Mouse (Mus musculus): Measurements from ENCODE around the gene Uhmk1. TPM values are rescaled to one million over a fixed set of nuclear protein-coding genes. Genes with fewer than 3 reads are reported as not detected.
A peak's percentile ranks its signal among the peaks of the same experiment; 100 is the strongest.

The Uhmk1 gene
- total and polyA plus RNA-seq, 2 experiments from 2014 or later = 2.6 to 10.4 TPM

- Histone ChIP-seq H3K4me2 (ENCODE audit: low read depth, low read length) (no peak overlapping the region), H3K27me3 (ENCODE audit: control insufficient read depth, insufficient read depth, low read length) (no peaks in the 10 kb centered on the region), H3K9me3 (replicated peaks; ENCODE audit: control insufficient read depth, low read length) (no peaks in the 10 kb centered on the region), H3K4me1 (ENCODE audit: control insufficient read depth, insufficient read depth) (no peaks in the 10 kb centered on the region), H3K9ac (replicated peaks; ENCODE audit: low read depth, low read length) (no peak overlapping the region), H3K36me3 (replicated peaks; ENCODE audit: control insufficient read depth, insufficient read depth, low read length) (peaks cover 13% of the 10 kb centered on the region), H3K27ac (ENCODE audit: low read depth) (no peak overlapping the region), H3K4me3 (ENCODE audit: low read depth, low read length) (no peak overlapping the region)
- TF ChIP-seq CTCF (IDR thresholded peaks at IDR 0.05; ENCODE audit: low read depth) (no peak), EP300 (IDR thresholded peaks at IDR 0.05; ENCODE audit: low read depth) (no peak)
- ATAC-seq (ENCODE audit: insufficient read depth, low read depth) (0 out of 2 replicates have a peak, but pooled peaks have one; percentile 36), DNase-seq (ENCODE audit: low spot score) (peak; percentile 30)
- WGBS = 56% methylated on average over 11 of the region's 11 CpGs
Observed at GRCm38 (mm10) chr1:170188601-170189000, 26.6 kb downstream of the Uhmk1 start.

GRCm38 (mm10) chr1:170186531-170186930 lies 28.7 kb downstream of the Uhmk1 start:
- H3K9ac ChIP-seq (replicated peaks; ENCODE audit: low read depth, low read length) = no peak overlapping the region
- no peak for ATAC-seq (ENCODE audit: insufficient read depth, low read depth)
- TF ChIP-seq CTCF (IDR thresholded peaks at IDR 0.05; ENCODE audit: low read depth) = no peak
- TF ChIP-seq EP300 (IDR thresholded peaks at IDR 0.05; ENCODE audit: low read depth) = no peak
- no peaks in the 10 kb centered on the region for H3K36me3 ChIP-seq (replicated peaks; ENCODE audit: control insufficient read depth, insufficient read depth, low read length)
- no peak overlapping the region for H3K4me2 ChIP-seq (ENCODE audit: low read depth, low read length)
- no peaks in the 10 kb centered on the region for H3K4me1 ChIP-seq (ENCODE audit: control insufficient read depth, insufficient read depth)
- no peaks in the 10 kb centered on the region for H3K9me3 ChIP-seq (replicated peaks; ENCODE audit: control insufficient read depth, low read length)
- no peak overlapping the region for H3K4me3 ChIP-seq (ENCODE audit: low read depth, low read length)
- H3K27ac ChIP-seq (ENCODE audit: low read depth) = no peak overlapping the region
- WGBS = 50% methylated on average over 5 of the region's 5 CpGs
- no peak for DNase-seq (ENCODE audit: low spot score)
- H3K27me3 ChIP-seq (ENCODE audit: control insufficient read depth, insufficient read depth, low read length) = no peaks in the 10 kb centered on the region

- no peak for ATAC-seq (ENCODE audit: insufficient read depth, low read depth)
Observed at GRCm38 (mm10) chr1:170185137-170185536, 30.1 kb downstream of the Uhmk1 start.

GRCm38 (mm10) chr1:170182706-170183105 lies 32.5 kb downstream of the Uhmk1 start:
- Histone ChIP-seq H3K36me3 (replicated peaks; ENCODE audit: control insufficient read depth, insufficient read depth, low read length) (no peaks in the 10 kb centered on the region), H3K4me2 (ENCODE audit: low read depth, low read length) (no peak overlapping the region), H3K4me3 (ENCODE audit: low read depth, low read length) (no peak overlapping the region), H3K9me3 (replicated peaks; ENCODE audit: control insufficient read depth, low read length) (no peaks in the 10 kb centered on the region), H3K27me3 (ENCODE audit: control insufficient read depth, insufficient read depth, low read length) (no peaks in the 10 kb centered on the region), H3K4me1 (ENCODE audit: control insufficient read depth, insufficient read depth) (no peaks in the 10 kb centered on the region), H3K9ac (replicated peaks; ENCODE audit: low read depth, low read length) (no peak overlapping the region), H3K27ac (ENCODE audit: low read depth) (no peak overlapping the region)
- no peak for DNase-seq (ENCODE audit: low spot score)
- ATAC-seq (ENCODE audit: insufficient read depth, low read depth) = no peak
- TF ChIP-seq EP300 (IDR thresholded peaks at IDR 0.05; ENCODE audit: low read depth) = no peak
- TF ChIP-seq CTCF (IDR thresholded peaks at IDR 0.05; ENCODE audit: low read depth) = no peak

More at GRCm38 (mm10) chr1:170185137-170185536, 30.1 kb downstream of the Uhmk1 start:
- DNase-seq (ENCODE audit: low spot score) = no peak
- Histone ChIP-seq H3K4me1 (ENCODE audit: control insufficient read depth, insufficient read depth) (no peaks in the 10 kb centered on the region), H3K27me3 (ENCODE audit: control insufficient read depth, insufficient read depth, low read length) (no peaks in the 10 kb centered on the region), H3K4me2 (ENCODE audit: low read depth, low read length) (no peak overlapping the region), H3K36me3 (replicated peaks; ENCODE audit: control insufficient read depth, insufficient read depth, low read length) (no peaks in the 10 kb centered on the region), H3K27ac (ENCODE audit: low read depth) (no peak overlapping the region), H3K9ac (replicated peaks; ENCODE audit: low read depth, low read length) (no peak overlapping the region), H3K4me3 (ENCODE audit: low read depth, low read length) (no peak overlapping the region), H3K9me3 (replicated peaks; ENCODE audit: control insufficient read depth, low read length) (no peaks in the 10 kb centered on the region)
- TF ChIP-seq CTCF (IDR thresholded peaks at IDR 0.05; ENCODE audit: low read depth) (no peak), EP300 (IDR thresholded peaks at IDR 0.05; ENCODE audit: low read depth) (no peak)
- WGBS = 84% methylated on average over 3 of the region's 3 CpGs

- no peak for DNase-seq (ENCODE audit: low spot score)
- Histone ChIP-seq H3K4me2 (ENCODE audit: low read depth, low read length) (no peak overlapping the region), H3K27ac (ENCODE audit: low read depth) (no peak overlapping the region), H3K9me3 (replicated peaks; ENCODE audit: control insufficient read depth, low read length) (no peaks in the 10 kb centered on the region), H3K9ac (replicated peaks; ENCODE audit: low read depth, low read length) (no peak overlapping the region), H3K36me3 (replicated peaks; ENCODE audit: control insufficient read depth, insufficient read depth, low read length) (no peaks in the 10 kb centered on the region), H3K4me3 (ENCODE audit: low read depth, low read length) (no peak overlapping the region), H3K27me3 (ENCODE audit: control insufficient read depth, insufficient read depth, low read length) (no peaks in the 10 kb centered on the region), H3K4me1 (ENCODE audit: control insufficient read depth, insufficient read depth) (peaks cover 16% of the 10 kb centered on the region)
- WGBS = 58% methylated on average over 8 of the region's 8 CpGs
- no peak for ATAC-seq (ENCODE audit: insufficient read depth, low read depth)
- TF ChIP-seq CTCF (IDR thresholded peaks at IDR 0.05; ENCODE audit: low read depth) (no peak), EP300 (IDR thresholded peaks at IDR 0.05; ENCODE audit: low read depth) (no peak)
Observed at GRCm38 (mm10) chr1:170176661-170177239, 38.4 kb downstream of the Uhmk1 start.

- H3K4me2 ChIP-seq (ENCODE audit: low read depth, low read length) = peak overlapping the region; percentile 63
- TF ChIP-seq EP300 (IDR thresholded peaks at IDR 0.05; ENCODE audit: low read depth) (no peak), CTCF (IDR thresholded peaks at IDR 0.05; ENCODE audit: low read depth) (no peak)
- ATAC-seq (ENCODE audit: insufficient read depth, low read depth) = no peak
- peaks cover 16% of the 10 kb centered on the region for H3K4me1 ChIP-seq (ENCODE audit: control insufficient read depth, insufficient read depth)
- 30% methylated on average over 6 of the region's 6 CpGs for WGBS
- H3K9me3 ChIP-seq (replicated peaks; ENCODE audit: control insufficient read depth, low read length) = no peaks in the 10 kb centered on the region
- peak overlapping the region; percentile 92; the same call in 1 of the 2 replicates for H3K4me3 ChIP-seq (ENCODE audit: low read depth, low read length)
- no peaks in the 10 kb centered on the region for H3K27me3 ChIP-seq (ENCODE audit: control insufficient read depth, insufficient read depth, low read length)
- DNase-seq (ENCODE audit: low spot score) = peak; percentile 33
- peak overlapping the region; percentile 64; the same call in 1 of the 2 replicates for H3K9ac ChIP-seq (replicated peaks; ENCODE audit: low read depth, low read length)
- peak overlapping the region; percentile 95 for H3K27ac ChIP-seq (ENCODE audit: low read depth)
- no peaks in the 10 kb centered on the region for H3K36me3 ChIP-seq (replicated peaks; ENCODE audit: control insufficient read depth, insufficient read depth, low read length)
Observed at GRCm38 (mm10) chr1:170175848-170176247, 39.3 kb downstream of the Uhmk1 start.
